Mouse (Mus musculus): ENCODE results near the gene Il6ra. TPM values are rescaled to one million over a fixed set of nuclear protein-coding genes. Genes with fewer than 3 reads are reported as not detected.

The Il6ra gene
- polyA plus RNA-seq, 1 experiment from 2014 or later, result 0.37 TPM

GRCm38 (mm10) chr3:89835362-89835761 is 77.6 kb downstream of the Il6ra start:
- no peak for ATAC-seq
- no peak overlapping the region for H3K4me2 ChIP-seq (ENCODE audit: low read length)
- no peaks in the 10 kb centered on the region for H3K9me3 ChIP-seq (replicated peaks; ENCODE audit: control insufficient read depth, low read length)
- no peak overlapping the region for H3K4me3 ChIP-seq (ENCODE audit: low read depth, low read length)
- H3K36me3 ChIP-seq (ENCODE audit: control insufficient read depth, insufficient read depth, low read length), result no peaks in the 10 kb centered on the region
- H3K27ac ChIP-seq (ENCODE audit: low read depth, low read length), result no peak overlapping the region
- DNase-seq (ENCODE audit: low spot score), result no peak
- no peaks in the 10 kb centered on the region for H3K4me1 ChIP-seq (ENCODE audit: control insufficient read depth, insufficient read depth, low read length)
- WGBS, result 58% methylated on average over 8 of the region's 8 CpGs
- no peak overlapping the region for H3K9ac ChIP-seq (ENCODE audit: low read length)
- H3K27me3 ChIP-seq (replicated peaks; ENCODE audit: control insufficient read depth, insufficient read depth, low read length), result peaks cover 37% of the 10 kb centered on the region

GRCm38 (mm10) chr3:89830815-89831591 is 82.0 kb downstream of the Il6ra start, which contains the start of gene She:
TSS of gene She (plus strand) at chr3:89831370.
- Histone ChIP-seq H3K27ac (ENCODE audit: low read depth, low read length) (no peak within 1 kb of the TSS), H3K9me3 (replicated peaks; ENCODE audit: control insufficient read depth, low read length) (no peaks in the 10 kb centered on the region), H3K4me2 (ENCODE audit: low read length) (peak within 1 kb of the TSS; percentile 47), H3K36me3 (ENCODE audit: control insufficient read depth, insufficient read depth, low read length) (no peaks in the 10 kb centered on the region), H3K4me3 (ENCODE audit: low read depth, low read length) (peak within 1 kb of the TSS; percentile 31), H3K9ac (ENCODE audit: low read length) (peak within 1 kb of the TSS; percentile 35; the same call in 1 of the 2 replicates), H3K27me3 (replicated peaks; ENCODE audit: control insufficient read depth, insufficient read depth, low read length) (peaks cover 57% of the 10 kb centered on the region), H3K4me1 (ENCODE audit: control insufficient read depth, insufficient read depth, low read length) (no peaks in the 10 kb centered on the region)
- no peak for ATAC-seq
- DNase-seq (ENCODE audit: low spot score), result no peak
- 2% methylated on average over 88 of the region's 96 CpGs for WGBS

- Histone ChIP-seq H3K4me2 (ENCODE audit: low read length) (no peak overlapping the region), H3K27ac (ENCODE audit: low read depth, low read length) (no peak overlapping the region), H3K36me3 (ENCODE audit: control insufficient read depth, insufficient read depth, low read length) (no peaks in the 10 kb centered on the region), H3K4me3 (ENCODE audit: low read depth, low read length) (no peak overlapping the region), H3K4me1 (ENCODE audit: control insufficient read depth, insufficient read depth, low read length) (no peaks in the 10 kb centered on the region), H3K9ac (ENCODE audit: low read length) (no peak overlapping the region), H3K9me3 (replicated peaks; ENCODE audit: control insufficient read depth, low read length) (no peaks in the 10 kb centered on the region), H3K27me3 (replicated peaks; ENCODE audit: control insufficient read depth, insufficient read depth, low read length) (peaks cover 28% of the 10 kb centered on the region)
- no peak for ATAC-seq
- DNase-seq (ENCODE audit: low spot score), result no peak
- WGBS, result 73% methylated on average over 3 of the region's 3 CpGs
Observed at GRCm38 (mm10) chr3:89826295-89826694, 86.7 kb downstream of the Il6ra start.

GRCm38 (mm10) chr3:89823594-89823993 is 89.4 kb downstream of the Il6ra start:
- 61% methylated on average over 2 of the region's 2 CpGs for WGBS
- H3K4me3 ChIP-seq (ENCODE audit: low read depth, low read length), result no peak overlapping the region
- H3K4me1 ChIP-seq (ENCODE audit: control insufficient read depth, insufficient read depth, low read length), result no peaks in the 10 kb centered on the region
- H3K36me3 ChIP-seq (ENCODE audit: control insufficient read depth, insufficient read depth, low read length), result no peaks in the 10 kb centered on the region
- H3K27ac ChIP-seq (ENCODE audit: low read depth, low read length), result no peak overlapping the region
- H3K9me3 ChIP-seq (replicated peaks; ENCODE audit: control insufficient read depth, low read length), result no peaks in the 10 kb centered on the region
- ATAC-seq, result no peak
- H3K9ac ChIP-seq (ENCODE audit: low read length), result no peak overlapping the region
- 0 out of 2 replicates have a peak, but pooled peaks cover 3% of the 10 kb centered on the region for H3K27me3 ChIP-seq (replicated peaks; ENCODE audit: control insufficient read depth, insufficient read depth, low read length)
- DNase-seq (ENCODE audit: low spot score), result no peak
- no peak overlapping the region for H3K4me2 ChIP-seq (ENCODE audit: low read length)

- no peaks in the 10 kb centered on the region for H3K27me3 ChIP-seq (replicated peaks; ENCODE audit: control insufficient read depth, insufficient read depth, low read length)
- H3K27ac ChIP-seq (ENCODE audit: low read depth, low read length), result no peak overlapping the region
- no peak overlapping the region for H3K4me2 ChIP-seq (ENCODE audit: low read length)
- H3K9ac ChIP-seq (ENCODE audit: low read length), result no peak overlapping the region
- no peaks in the 10 kb centered on the region for H3K4me1 ChIP-seq (ENCODE audit: control insufficient read depth, insufficient read depth, low read length)
- DNase-seq (ENCODE audit: low spot score), result no peak
- H3K36me3 ChIP-seq (ENCODE audit: control insufficient read depth, insufficient read depth, low read length), result no peaks in the 10 kb centered on the region
- no peaks in the 10 kb centered on the region for H3K9me3 ChIP-seq (replicated peaks; ENCODE audit: control insufficient read depth, low read length)
- 73% methylated on average over 10 of the region's 10 CpGs for WGBS
- H3K4me3 ChIP-seq (ENCODE audit: low read depth, low read length), result no peak overlapping the region
- ATAC-seq, result no peak
Observed at GRCm38 (mm10) chr3:89821548-89822480, 91.2 kb downstream of the Il6ra start.

- Histone ChIP-seq H3K27ac (ENCODE audit: low read depth, low read length) (no peak overlapping the region), H3K9ac (ENCODE audit: low read length) (no peak overlapping the region), H3K9me3 (replicated peaks; ENCODE audit: control insufficient read depth, low read length) (no peaks in the 10 kb centered on the region), H3K4me2 (ENCODE audit: low read length) (no peak overlapping the region), H3K27me3 (replicated peaks; ENCODE audit: control insufficient read depth, insufficient read depth, low read length) (no peaks in the 10 kb centered on the region), H3K4me1 (ENCODE audit: control insufficient read depth, insufficient read depth, low read length) (no peaks in the 10 kb centered on the region), H3K4me3 (ENCODE audit: low read depth, low read length) (no peak overlapping the region), H3K36me3 (ENCODE audit: control insufficient read depth, insufficient read depth, low read length) (no peaks in the 10 kb centered on the region)
- DNase-seq (ENCODE audit: low spot score) (no peak), ATAC-seq (no peak)
- WGBS, result 87% methylated on average over 11 of the region's 11 CpGs
Observed at GRCm38 (mm10) chr3:89821096-89821513, 91.9 kb downstream of the Il6ra start.

- Histone ChIP-seq H3K4me3 (ENCODE audit: low read depth, low read length) (no peak overlapping the region), H3K9me3 (replicated peaks; ENCODE audit: control insufficient read depth, low read length) (no peaks in the 10 kb centered on the region), H3K27me3 (replicated peaks; ENCODE audit: control insufficient read depth, insufficient read depth, low read length) (no peaks in the 10 kb centered on the region), H3K27ac (ENCODE audit: low read depth, low read length) (no peak overlapping the region), H3K9ac (ENCODE audit: low read length) (no peak overlapping the region), H3K4me1 (ENCODE audit: control insufficient read depth, insufficient read depth, low read length) (no peaks in the 10 kb centered on the region), H3K4me2 (ENCODE audit: low read length) (no peak overlapping the region), H3K36me3 (ENCODE audit: control insufficient read depth, insufficient read depth, low read length) (no peaks in the 10 kb centered on the region)
- no peak for ATAC-seq
- WGBS, result 87% methylated on average over 12 of the region's 12 CpGs
- DNase-seq (ENCODE audit: low spot score), result no peak
Observed at GRCm38 (mm10) chr3:89820311-89821095, 92.5 kb downstream of the Il6ra start.

GRCm38 (mm10) chr3:89819897-89820296 is 93.1 kb downstream of the Il6ra start:
- Histone ChIP-seq H3K36me3 (ENCODE audit: control insufficient read depth, insufficient read depth, low read length) (no peaks in the 10 kb centered on the region), H3K27me3 (replicated peaks; ENCODE audit: control insufficient read depth, insufficient read depth, low read length) (no peaks in the 10 kb centered on the region), H3K27ac (ENCODE audit: low read depth, low read length) (no peak overlapping the region), H3K4me1 (ENCODE audit: control insufficient read depth, insufficient read depth, low read length) (no peaks in the 10 kb centered on the region), H3K9ac (ENCODE audit: low read length) (no peak overlapping the region), H3K9me3 (replicated peaks; ENCODE audit: control insufficient read depth, low read length) (no peaks in the 10 kb centered on the region), H3K4me2 (ENCODE audit: low read length) (no peak overlapping the region), H3K4me3 (ENCODE audit: low read depth, low read length) (no peak overlapping the region)
- 77% methylated on average over 7 of the region's 7 CpGs for WGBS
- no peak for ATAC-seq
- no peak for DNase-seq (ENCODE audit: low spot score)

Measured in forebrain, embryonic 14.5 days (tissue).